Mouse (Mus musculus) liver, embryonic 11.5 days (tissue): ENCODE measurements around the gene Brix1. TPM values are rescaled to one million over a fixed set of nuclear protein-coding genes. Genes with fewer than 3 reads are reported as not detected.

ENCODE experiments used
- ATAC-seq: fragments of 200-750 bp; cut with Nextera tagmentation; replicated peaks from 2 replicates; pipeline ENCODE4 v1.8.0; 2017; ENCODE audit warnings: moderate number of reproducible peaks, mild to moderate bottlenecking, moderate TSS enrichment, moderate library complexity; ENCODE audit not compliant: low FRiP score
- DNase-seq: peaks from one replicate; pipeline ENCODE4 v3.0.0-alpha.2; 2017; ENCODE audit warnings: low spot score
- H3K27ac ChIP-seq: fragments of 300-500 bp; sonication (generic); 2 replicates; pipeline ENCODE4 v1.5.1; 2014; ENCODE audit warnings: mild to moderate bottlenecking, low read depth, low read length, control low read depth
- H3K27me3 ChIP-seq: fragments of 300-500 bp; sonication (generic); replicated peaks from 2 replicates; pipeline ENCODE4 v1.6.1; 2014; ENCODE audit warnings: low read length, mixed read lengths; ENCODE audit not compliant: control insufficient read depth, insufficient read depth
- H3K36me3 ChIP-seq: fragments of 300-500 bp; sonication (generic); 2 replicates; pipeline ENCODE4 v1.6.1; 2014; ENCODE audit warnings: mild to moderate bottlenecking, low read length, moderate library complexity, mixed read lengths; ENCODE audit not compliant: control insufficient read depth, insufficient read depth
- H3K4me1 ChIP-seq: fragments of 300-500 bp; sonication (generic); replicated peaks from 2 replicates; pipeline ENCODE4 v1.6.1; 2014; ENCODE audit warnings: low read length, mixed read lengths; ENCODE audit not compliant: control insufficient read depth, insufficient read depth
- H3K4me2 ChIP-seq: fragments of 300-500 bp; sonication (generic); 2 replicates; pipeline ENCODE4 v1.6.1; 2014; ENCODE audit warnings: mild to moderate bottlenecking, control low read depth, moderate library complexity
- H3K4me3 ChIP-seq: fragments of 300-500 bp; sonication (generic); 2 replicates; pipeline ENCODE4 v1.5.1; 2014; ENCODE audit warnings: low read depth, low read length, control low read depth
- H3K9ac ChIP-seq: fragments of 300-500 bp; sonication (generic); 2 replicates; pipeline ENCODE4 v1.6.1; 2014; ENCODE audit warnings: low read depth, low read length, control low read depth
- H3K9me3 ChIP-seq: fragments of 300-500 bp; sonication (generic); 2 replicates; pipeline ENCODE4 v1.6.1; 2016; ENCODE audit warnings: low read length, inconsistent platforms, mixed read lengths; ENCODE audit not compliant: control insufficient read depth
- WGBS: fragments of 180-500 bp; shearing (Covaris S2); extraction: QIAGEN DNeasy Blood & Tissue Kit; methylation state at CpG from one replicate; pipeline ENCODE4 v1.1.7; 2014; 5-methylcytosine and 5-hydroxymethylcytosine counted together
- polyA plus RNA-seq: library from polyadenylated mRNA; unstranded; fragments of >200 nt; fragmentation: Nextera tagmentation; extraction: Ambion mirVana; gene quantifications from 2 replicates; pipeline ENCODE4 v1.2.1, GENCODE M21; 2014

Gene Brix1
- polyA plus RNA-seq, 1 experiment from 2014 or later: 168 TPM

DNA sequence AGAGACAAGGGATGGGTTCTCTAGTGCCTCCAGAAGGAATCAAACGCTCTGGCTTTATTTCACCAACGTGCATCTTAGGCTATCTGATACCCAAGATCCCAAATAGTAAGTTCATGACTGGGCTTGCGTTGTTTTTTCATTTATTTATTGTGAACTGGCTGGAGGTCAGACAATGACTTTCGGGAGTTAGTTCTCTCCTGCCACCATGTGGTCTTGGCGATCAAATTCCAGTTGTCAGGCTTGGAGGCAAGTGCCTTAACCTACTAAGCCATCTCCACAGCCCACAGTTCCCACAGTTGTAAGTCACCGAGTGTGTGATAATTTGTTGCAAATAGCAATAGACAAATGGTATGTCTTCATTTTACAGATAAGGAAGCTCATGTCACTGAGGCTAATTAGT, 45.8 kb downstream of the Brix1 start:
- no peak overlapping the region for H3K27ac ChIP-seq
- no peaks in the 10 kb centered on the region for H3K27me3 ChIP-seq
- H3K36me3 ChIP-seq: no peaks in the 10 kb centered on the region
- no peak overlapping the region for H3K4me2 ChIP-seq
- ATAC-seq (no peak), DNase-seq (no peak)
- H3K4me3 ChIP-seq: no peak overlapping the region
- H3K9me3 ChIP-seq: no peaks in the 10 kb centered on the region
- WGBS: 79% methylated on average over 6 of the region's 6 CpGs
- H3K9ac ChIP-seq: no peak overlapping the region
- no peaks in the 10 kb centered on the region for H3K4me1 ChIP-seq

DNA sequence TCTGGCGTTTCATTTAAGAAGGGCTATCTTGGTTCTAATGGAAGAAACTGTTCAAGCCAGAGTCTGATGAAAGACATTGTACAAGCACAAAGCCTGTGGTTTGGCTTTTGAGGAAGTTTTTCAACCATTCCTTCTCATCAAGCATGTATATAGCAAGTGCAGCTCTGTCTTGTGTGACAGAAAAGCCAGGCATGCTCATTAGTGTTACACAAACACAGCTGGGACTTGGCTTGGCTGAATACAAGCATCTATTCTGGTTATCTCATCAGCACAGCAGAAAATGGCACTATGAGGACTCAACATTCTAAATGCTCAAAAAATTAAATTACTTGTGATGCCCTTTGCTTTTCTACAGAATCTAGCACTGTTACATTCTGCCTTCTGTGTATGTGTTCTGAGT, 48.9 kb downstream of the Brix1 start:
- ATAC-seq: no peak
- H3K27ac ChIP-seq: no peak overlapping the region
- no peak overlapping the region for H3K4me3 ChIP-seq
- no peak overlapping the region for H3K9ac ChIP-seq
- no peaks in the 10 kb centered on the region for H3K4me1 ChIP-seq
- H3K4me2 ChIP-seq: no peak overlapping the region
- H3K9me3 ChIP-seq: no peaks in the 10 kb centered on the region
- WGBS: 75% methylated on average over 1 of the region's 1 CpGs
- H3K27me3 ChIP-seq: no peaks in the 10 kb centered on the region
- no peaks in the 10 kb centered on the region for H3K36me3 ChIP-seq
- DNase-seq: no peak

DNA sequence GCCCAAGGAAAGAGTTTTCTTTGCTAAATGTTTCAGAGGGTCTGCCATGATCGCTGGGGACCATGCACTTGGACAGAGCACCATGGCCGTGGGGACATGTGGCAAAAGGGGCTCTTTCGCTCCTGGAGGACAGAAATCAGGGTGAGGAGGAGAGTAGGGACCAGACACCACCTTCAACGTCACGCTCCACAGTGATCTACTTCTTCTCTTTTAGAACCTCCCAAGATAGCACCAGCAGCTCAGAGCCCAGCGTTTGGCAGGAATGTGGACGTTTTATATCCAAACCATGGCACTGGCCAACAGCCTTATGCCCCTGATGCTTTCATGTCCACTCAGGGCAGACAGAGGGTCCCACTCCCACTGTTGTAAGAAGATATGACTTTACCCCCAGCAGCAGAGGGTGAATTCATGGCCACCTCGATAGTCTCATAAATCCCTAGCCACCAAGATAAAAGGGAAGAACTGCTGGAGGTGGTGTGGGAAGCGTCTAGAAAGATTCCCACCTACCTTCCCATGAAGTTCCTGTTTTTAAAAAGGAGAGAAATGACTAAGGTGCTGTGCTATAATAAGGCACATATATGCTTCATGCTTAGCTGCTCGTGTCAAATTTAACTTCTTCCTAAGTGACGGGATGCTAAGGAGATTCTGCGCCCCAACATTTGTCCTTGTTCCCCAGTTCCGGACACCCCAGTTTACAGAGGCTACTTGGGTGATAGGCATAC, 59.0 kb downstream of the Brix1 start:
- Histone ChIP-seq H3K27ac (no peak overlapping the region), H3K9ac (no peak overlapping the region), H3K36me3 (no peaks in the 10 kb centered on the region), H3K27me3 (no peaks in the 10 kb centered on the region), H3K4me2 (no peak overlapping the region), H3K4me1 (no peaks in the 10 kb centered on the region), H3K4me3 (no peak overlapping the region), H3K9me3 (no peaks in the 10 kb centered on the region)
- ATAC-seq (no peak), DNase-seq (no peak)
- 85% methylated on average over 13 of the region's 13 CpGs for WGBS

DNA sequence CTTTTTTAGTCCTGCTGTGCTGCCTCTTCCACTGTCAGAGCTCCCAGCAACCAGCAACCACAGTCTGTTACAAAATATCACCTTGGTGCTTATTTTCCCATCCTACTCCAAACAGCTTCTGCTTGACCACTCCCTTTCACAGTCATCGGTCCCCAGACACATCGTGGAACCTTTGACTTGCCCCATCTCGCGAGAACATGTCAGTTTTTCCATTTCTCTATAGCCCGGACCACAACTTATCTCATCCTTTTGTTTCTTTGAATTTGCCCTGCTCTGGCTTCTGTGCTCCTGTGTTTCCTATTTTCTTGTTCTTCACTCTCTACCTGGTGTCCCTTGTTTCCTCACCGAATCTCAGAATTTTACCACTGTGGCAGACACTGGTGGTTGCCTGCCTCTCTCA, 59.6 kb downstream of the Brix1 start:
- Histone ChIP-seq H3K27ac (no peak overlapping the region), H3K9ac (no peak overlapping the region)

More for the DNA sequence above, 59.6 kb downstream of the Brix1 start:
- Histone ChIP-seq H3K27me3 (no peaks in the 10 kb centered on the region), H3K4me2 (no peak overlapping the region), H3K36me3 (no peaks in the 10 kb centered on the region), H3K4me3 (no peak overlapping the region), H3K4me1 (no peaks in the 10 kb centered on the region), H3K9me3 (no peaks in the 10 kb centered on the region)
- WGBS: 93% methylated on average over 6 of the region's 6 CpGs
- no peak for DNase-seq
- ATAC-seq: no peak

Other genes with a start within 250 kb of the Brix1 start
- not detected in 2 replicates for gene Gm21973, start 160.6 kb downstream of the Brix1 start, polyA plus RNA-seq
- 4.3 and 5.6 TPM in 2 replicates for gene Agxt2, start 127.4 kb downstream of the Brix1 start, polyA plus RNA-seq
- 17.4 and 17.8 TPM in 2 replicates for gene Dnajc21, start 15.4 kb downstream of the Brix1 start, polyA plus RNA-seq
- gene Rad1, start 71 bp upstream of the Brix1 start, polyA plus RNA-seq: 42.4 and 43.2 TPM in 2 replicates
- not detected in 2 replicates for gene Ttc23l, start 72.7 kb upstream of the Brix1 start, polyA plus RNA-seq
- gene Rai14, start 228.7 kb upstream of the Brix1 start, polyA plus RNA-seq: 19.6 and 20.2 TPM in 2 replicates